Mouse (Mus musculus): ENCODE measurements at regions not wholly inside any gene's neighbourhood (a gene's known extent, or its start where the extent isn't known, plus 50 kb on each side); places are given as distances from the start of the nearest gene placed in this dataset.
A peak's percentile ranks its signal among the peaks of the same experiment; 100 is the strongest.
"Not testable (repeated sequence)": the region's sequence is repeated elsewhere in the genome, so short reads cannot be mapped to it uniquely, and the experiment has no call there.

GRCm38 (mm10) chr7:106616932-106617331, 63.5 kb downstream of the Olfr693 start:
- not testable (repeated sequence) for DNase-seq

GRCm38 (mm10) chr7:106612723-106613122, 67.7 kb downstream of the Olfr693 start:
- DNase-seq, result no peak

DNA sequence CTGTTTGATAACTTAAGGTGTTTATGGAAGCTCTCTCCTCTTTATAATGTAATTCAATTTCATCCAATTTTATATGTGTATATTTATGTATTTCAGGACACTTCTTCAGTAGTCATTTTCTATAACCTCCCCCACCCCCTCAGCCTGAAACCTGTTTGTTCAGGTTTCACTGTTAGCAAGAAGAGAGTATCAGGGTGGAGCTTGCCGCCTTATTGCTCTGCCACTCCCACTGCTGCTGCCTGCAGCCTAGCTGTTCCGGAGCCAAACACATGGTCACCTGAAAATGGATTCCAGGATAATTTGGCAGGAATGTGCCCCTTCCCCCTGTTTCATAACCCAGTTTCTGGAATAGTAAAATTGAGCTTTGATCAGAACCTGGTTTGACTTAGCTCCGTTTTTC, 100.0 kb downstream of the Olfr693 start:
- DNase-seq, result no peak

DNA sequence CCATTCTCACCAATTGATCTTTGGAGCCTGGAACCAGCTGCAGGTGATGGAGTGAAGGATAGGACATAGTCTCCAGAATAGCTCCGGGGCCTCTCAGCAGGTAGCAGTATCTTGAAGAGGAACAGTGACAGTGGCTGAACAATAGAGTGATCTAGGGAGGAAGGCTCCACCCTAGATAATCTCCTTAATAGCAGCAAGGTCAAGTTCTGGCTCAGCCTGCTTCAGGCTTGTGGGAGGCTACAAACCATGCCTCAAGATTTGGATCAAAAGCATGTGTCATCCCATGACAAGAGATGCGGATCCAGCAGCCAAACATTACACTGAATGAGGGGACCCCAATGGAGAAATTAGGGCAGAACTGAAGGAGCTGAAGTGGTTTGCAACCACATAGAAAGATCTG, 112.1 kb downstream of the Olfr693 start:
- not testable (repeated sequence) for DNase-seq

GRCm38 (mm10) chr7:106550881-106551575, 129.4 kb downstream of the Olfr693 start:
- DNase-seq, result no peak

DNA sequence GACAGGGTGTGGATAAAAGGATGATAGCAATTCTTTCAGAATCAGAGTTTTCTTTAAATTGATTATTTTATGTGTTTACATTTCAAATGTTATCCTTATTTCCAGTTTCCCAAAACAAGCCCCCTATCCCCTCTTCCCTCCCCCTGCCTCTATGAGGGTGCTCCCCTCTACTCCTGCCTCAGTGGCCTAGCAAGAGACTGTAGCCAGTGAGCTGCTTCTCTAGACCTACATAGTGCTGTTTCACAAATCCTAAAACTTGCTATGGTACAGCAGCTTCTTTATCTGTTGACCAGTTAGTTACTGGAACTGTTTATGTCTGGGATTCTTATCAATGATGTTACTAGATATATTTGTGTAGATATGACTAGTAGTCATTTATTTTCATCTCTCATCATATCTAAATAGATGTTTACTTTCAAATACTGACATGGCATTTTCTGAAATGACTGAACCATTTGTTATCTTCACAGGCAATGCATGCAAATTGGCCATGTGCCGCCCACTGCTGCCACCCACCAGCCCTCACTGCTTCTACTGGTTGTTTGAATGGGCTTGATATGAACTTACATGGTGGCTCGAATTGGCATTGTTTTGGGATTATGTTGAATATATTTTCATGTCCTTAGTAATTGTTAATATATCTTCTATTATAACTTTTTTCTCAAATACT, 150.8 kb downstream of the Olfr693 start:
- DNase-seq, result not testable (repeated sequence)

GRCm38 (mm10) chr7:106529023-106529422, 151.4 kb downstream of the Olfr693 start:
- peak; percentile 7 for DNase-seq

DNA sequence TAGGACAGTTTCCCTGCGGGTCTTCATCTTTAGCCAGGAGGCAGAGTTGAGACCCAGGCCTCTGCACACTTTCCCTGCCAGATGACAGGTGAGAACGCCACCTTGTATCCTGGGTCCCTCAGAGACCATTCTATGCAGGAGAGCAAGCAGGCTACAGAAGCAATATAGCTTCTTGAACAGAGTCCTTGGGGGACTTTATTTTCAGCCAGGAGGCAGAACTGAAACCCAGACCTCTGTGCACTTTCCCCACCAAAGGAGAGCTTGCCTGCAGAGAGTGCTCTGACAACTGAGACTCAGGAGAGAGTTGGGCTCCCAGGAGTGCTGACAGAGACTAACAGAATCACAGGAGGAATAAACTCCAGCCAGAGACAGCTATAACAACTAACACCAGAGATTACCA, 185.5 kb downstream of the Olfr693 start:
- DNase-seq, result no peak
